Mouse (Mus musculus): Measurements from ENCODE around the gene Lrp2bp. TPM values are rescaled to one million over a fixed set of nuclear protein-coding genes. Genes with fewer than 3 reads are reported as not detected.

The Lrp2bp gene
- total RNA-seq, 2 experiments from 2014 or later, result 1.3 to 2.3 TPM

DNA sequence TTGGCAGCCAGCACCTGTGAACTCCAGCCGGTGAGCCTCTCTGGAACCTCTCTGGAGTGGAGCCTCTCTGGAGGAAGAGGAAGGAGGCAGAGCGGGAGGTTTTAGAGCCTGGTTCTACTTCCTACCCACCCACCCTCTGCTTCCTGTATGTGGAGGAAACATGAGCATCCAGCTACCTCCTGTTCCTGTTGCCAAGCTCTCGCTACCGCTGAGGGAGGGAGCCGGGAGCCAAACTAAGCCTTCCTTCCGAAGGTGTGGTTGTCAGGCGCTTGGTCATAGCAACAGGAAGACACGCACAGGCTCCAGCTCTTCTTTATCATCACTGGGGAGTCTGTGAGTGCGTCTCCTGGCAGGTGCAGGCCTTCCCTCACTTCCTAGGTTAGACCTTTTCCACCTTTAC is 23.1 kb downstream of the Lrp2bp start:
- intact Hi-C loops (cut with DNase I), result no loop called here
- no peak for DNase-seq

DNA sequence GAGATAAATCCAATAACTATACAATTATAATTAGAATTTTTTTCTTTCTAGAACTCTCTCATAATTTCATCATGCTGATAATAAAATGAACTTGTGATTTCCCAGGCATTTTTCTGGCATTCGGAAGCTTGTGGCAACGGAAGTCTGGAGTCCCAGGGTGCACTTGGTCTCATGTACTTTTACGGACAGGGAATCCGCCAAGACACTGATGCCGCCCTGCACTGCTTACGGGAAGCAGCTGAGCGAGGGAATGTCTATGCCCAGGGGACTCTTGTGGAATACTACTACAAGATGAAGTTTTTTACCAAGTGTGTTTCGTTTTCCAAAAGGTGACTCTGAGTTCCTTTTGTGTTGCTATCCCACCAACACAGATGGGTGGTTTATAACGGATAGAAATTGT is 23.7 kb downstream of the Lrp2bp start:
- DNase-seq, result no peak
- intact Hi-C loops (cut with DNase I), result no loop called here

DNA sequence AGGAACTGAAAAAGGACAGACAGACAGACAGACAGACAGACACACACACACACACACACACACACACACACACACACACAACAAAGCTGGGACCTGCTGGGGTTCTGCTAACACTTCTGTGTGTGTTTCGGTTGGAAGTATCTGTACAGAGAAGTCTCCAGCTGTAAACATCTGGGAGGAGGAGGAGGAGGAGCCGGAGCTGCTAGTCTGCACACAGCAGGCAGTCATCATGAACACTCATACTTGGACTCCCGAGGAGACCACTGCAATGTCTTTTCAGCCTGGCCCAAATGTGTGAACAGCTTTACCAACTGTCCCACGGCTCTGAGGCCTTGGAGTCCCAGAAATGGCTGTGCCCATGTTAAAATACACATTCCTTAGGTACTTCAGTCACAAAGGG is 25.3 kb downstream of the Lrp2bp start:
- intact Hi-C loops (cut with DNase I), result no loop called here

DNA sequence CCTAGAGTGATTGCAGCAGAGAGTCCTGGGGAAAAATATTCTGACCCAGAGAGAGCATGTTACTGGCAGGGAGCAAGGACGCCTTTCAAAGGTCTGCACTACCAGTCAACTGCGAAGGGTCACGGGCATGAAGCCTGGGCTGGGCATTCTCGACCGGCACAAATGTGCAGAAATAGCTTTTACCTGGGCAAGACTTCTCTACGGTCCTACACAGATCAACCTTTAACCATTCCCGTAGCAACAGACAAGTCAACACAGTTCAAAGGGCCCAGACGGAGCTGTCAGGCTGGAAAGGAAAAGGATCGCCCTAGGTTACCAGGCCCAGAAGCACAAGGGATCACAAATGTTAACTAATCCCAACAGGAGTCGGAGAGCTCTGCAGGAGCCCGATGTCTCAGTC is 37.1 kb downstream of the Lrp2bp start:
- intact Hi-C loops (cut with DNase I), result no loop called here
- DNase-seq, result no peak

More for the DNA sequence above, 25.3 kb downstream of the Lrp2bp start:
- peak in 1 of 2 experiments; percentile 29 for DNase-seq

DNA sequence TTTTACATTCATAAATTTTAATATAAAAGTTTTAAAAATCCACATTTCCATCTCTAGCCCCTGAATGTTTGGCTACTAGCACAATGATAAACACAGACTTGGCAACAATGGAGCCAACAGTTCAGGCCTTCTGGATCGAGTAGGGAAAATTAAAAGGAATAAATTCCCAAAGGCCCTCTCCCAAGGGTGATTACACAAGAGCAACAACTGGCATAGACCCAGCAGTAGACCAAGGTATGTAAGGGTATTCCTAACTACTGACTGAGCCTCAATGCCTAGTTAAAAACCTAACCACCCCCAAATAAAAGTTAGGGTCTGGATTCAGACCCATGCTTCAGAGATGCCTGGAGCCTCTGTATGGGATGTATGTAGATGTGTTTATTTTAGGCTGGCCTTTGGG is 40.6 kb downstream of the Lrp2bp start:
- intact Hi-C loops (cut with DNase I), result no loop called here
- no peak for DNase-seq

DNA sequence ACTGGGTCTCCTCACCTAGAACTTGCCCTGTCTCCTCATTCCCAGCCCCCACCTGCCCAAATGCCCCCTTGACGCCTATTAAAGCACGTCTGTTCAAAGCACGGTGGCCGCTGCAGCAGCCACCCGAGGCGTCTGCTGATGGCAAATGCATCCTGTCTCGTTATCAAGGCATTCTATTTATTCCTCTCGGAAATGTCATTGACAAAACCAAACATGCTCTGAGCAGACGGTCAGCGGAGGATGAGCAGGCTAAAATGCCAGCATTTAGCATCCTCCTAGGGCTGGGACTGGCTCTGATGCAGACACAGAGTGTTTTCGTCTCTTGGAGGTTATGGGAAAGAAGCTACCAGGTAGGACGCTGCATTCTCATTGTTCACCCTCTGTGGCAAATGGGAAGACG is 41.2 kb downstream of the Lrp2bp start:
- intact Hi-C loops (cut with DNase I), result no loop called here
- DNase-seq, result no peak

DNA sequence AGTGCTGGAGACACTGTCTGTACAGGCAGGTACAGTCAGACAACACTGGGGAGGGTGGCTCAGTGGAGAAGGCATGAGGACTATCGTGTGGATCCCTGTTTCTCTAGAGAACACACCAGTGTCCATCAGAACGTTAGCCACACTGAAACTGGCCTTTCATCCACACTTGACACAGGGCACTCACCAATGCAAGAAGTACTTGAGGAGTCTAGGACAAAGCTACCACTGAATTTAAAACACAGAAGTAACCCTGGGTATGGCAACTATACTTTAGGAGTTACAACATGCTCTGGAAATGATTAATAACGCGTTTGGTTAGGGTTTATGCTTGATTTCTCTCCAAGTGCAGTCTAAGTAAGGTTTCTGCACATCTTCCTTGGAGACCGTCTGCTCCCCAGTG is 73.7 kb downstream of the Lrp2bp start:
- no peak for DNase-seq
- intact Hi-C loops (cut with DNase I), result no loop called here

DNA sequence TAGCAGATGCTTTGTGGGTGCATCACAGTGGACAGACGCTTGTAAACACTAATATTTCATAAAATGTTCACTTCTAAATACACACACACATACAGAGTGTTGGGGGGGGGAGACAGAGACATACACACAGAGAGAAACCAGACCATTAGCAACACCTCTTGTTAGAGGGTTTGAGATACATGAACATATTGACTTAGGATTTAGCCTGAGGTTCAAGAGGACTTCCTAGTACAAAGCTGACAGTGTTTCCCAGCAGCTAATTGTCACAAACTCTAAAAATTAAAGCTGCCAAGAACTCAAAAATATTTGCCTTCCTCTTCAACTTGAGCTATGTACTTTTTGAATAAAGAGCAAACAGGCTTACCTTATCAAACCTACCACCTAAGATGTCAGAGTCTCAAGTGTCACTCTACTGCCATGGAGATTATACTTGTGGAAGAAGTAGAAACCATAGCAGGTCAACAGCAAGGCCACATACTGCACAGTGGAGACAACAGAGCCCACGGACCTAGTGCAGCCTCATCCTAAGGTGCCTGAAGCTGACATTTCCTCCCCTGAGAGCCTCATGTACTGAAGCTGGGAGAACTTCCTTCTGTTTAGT is 74.5 kb downstream of the Lrp2bp start:
- DNase-seq, result no peak
- intact Hi-C loops (cut with DNase I), result no loop called here

DNA sequence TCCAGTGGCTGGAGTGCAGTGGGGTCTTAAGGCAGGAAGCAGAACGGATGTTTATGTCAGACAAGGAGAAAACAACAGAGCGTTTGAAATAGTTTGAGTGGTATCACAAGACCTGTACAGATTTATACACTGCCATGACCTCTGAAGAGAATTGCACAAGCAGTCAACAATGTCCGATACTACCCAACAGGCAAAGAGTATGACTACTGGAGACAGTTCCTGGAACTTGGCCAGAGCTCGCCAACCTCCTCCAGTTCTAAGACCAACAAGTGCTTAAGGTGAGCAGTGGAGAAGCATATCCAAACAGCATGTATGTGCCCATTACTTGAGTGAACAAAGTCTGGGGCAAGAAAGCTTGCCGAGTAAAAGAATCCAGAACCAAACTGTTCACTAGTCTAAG is 76.1 kb downstream of the Lrp2bp start:
- no peak for DNase-seq
- intact Hi-C loops (cut with DNase I), result no loop called here

DNA sequence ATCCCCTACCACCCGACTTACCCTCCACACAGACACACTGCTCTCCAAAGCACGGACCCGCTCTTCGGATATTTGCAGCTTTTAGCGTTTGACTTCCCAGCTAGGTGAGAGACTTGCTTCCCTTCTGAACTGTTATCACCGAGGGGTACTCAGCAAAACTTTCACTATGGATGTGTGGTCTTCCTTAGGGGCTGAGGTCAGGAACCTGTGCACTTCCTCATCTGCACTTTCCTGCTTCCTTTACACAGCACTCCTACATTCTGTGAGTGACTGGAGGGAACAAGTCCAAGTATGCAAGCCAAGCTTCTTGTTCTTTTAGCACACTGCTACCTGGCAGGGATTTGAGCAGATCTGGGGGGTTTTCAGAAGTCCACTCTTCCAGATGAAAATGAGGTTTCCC is 79.8 kb downstream of the Lrp2bp start:
- intact Hi-C loops (cut with DNase I), result no loop called here
- no peak for DNase-seq

Other genes starting within 250 kb of the Lrp2bp start
- 10 to 100 TPM; 29.7 to 40.0 TPM for gene Pdlim3, start 113.8 kb upstream of the Lrp2bp start, total RNA-seq (2021)
- gene Ccdc110, start 64.7 kb upstream of the Lrp2bp start, total RNA-seq (2021), result not detected
- gene 1700029J07Rik, start 24.1 kb upstream of the Lrp2bp start, total RNA-seq (2021), result 1 to 10 TPM in 1 of 2 experiments, under 1 TPM in 1; 0.83 to 1.0 TPM
- 10 to 100 TPM; 32.7 to 33.5 TPM for gene Ufsp2, start 23.8 kb upstream of the Lrp2bp start, total RNA-seq (2021)
- gene Ankrd37, start 6.4 kb downstream of the Lrp2bp start, total RNA-seq (2021), result 10 to 100 TPM in 1 of 2 experiments, 1 to 10 TPM in 1; 10.0 to 10.7 TPM
- gene Cfap97, start 152.5 kb downstream of the Lrp2bp start, total RNA-seq (2021), result 10 to 100 TPM; 11.4 to 13.0 TPM
- 10 to 100 TPM; 12.0 to 12.4 TPM for gene Snx25, start 152.9 kb downstream of the Lrp2bp start, total RNA-seq (2021)
- gene Slc25a4, start 212.0 kb downstream of the Lrp2bp start, total RNA-seq (2021), result 1,000 to 10,000 TPM; 4,839 to 4,843 TPM

All from heart, postnatal 14 days (tissue).